Mouse (Mus musculus): ENCODE results near the gene Dohh. TPM values are rescaled to one million over a fixed set of nuclear protein-coding genes. Genes with fewer than 3 reads are reported as not detected.

Dohh gene
- polyA plus RNA-seq, 1 experiment from 2014 or later = 69.7 TPM

GRCm38 (mm10) chr10:81434361-81435263, 50.4 kb downstream of the Dohh start:
- peak overlapping the region; percentile 20; the same call in 1 of the 2 replicates for H3K9ac ChIP-seq

GRCm38 (mm10) chr10:81435436-81435835, 51.2 kb downstream of the Dohh start:
- ATAC-seq (ENCODE audit: extremely low read depth, insufficient number of reproducible peaks, low FRiP score, low TSS enrichment) = no peak
- Histone ChIP-seq H3K9ac (peak overlapping the region; percentile 20; the same call in 1 of the 2 replicates), H3K36me3 (no peaks in the 10 kb centered on the region)

More at GRCm38 (mm10) chr10:81434361-81435263, 50.4 kb downstream of the Dohh start:
- no peaks in the 10 kb centered on the region for H3K9me3 ChIP-seq
- H3K4me2 ChIP-seq = no peak overlapping the region
- no peak overlapping the region for H3K4me3 ChIP-seq
- 51% methylated on average over 15 of the region's 15 CpGs for WGBS
- H3K27ac ChIP-seq (replicated peaks) = no peak overlapping the region
- H3K36me3 ChIP-seq = no peaks in the 10 kb centered on the region
- H3K4me1 ChIP-seq = peaks cover 37% of the 10 kb centered on the region
- no peak for ATAC-seq (ENCODE audit: extremely low read depth, insufficient number of reproducible peaks, low FRiP score, low TSS enrichment)
- peaks cover 8% of the 10 kb centered on the region; the same call in 1 of the 2 replicates for H3K27me3 ChIP-seq (replicated peaks)

More at GRCm38 (mm10) chr10:81435436-81435835, 51.2 kb downstream of the Dohh start:
- WGBS = 56% methylated on average over 3 of the region's 3 CpGs
- Histone ChIP-seq H3K9me3 (no peaks in the 10 kb centered on the region), H3K4me2 (no peak overlapping the region), H3K27ac (replicated peaks) (no peak overlapping the region), H3K4me3 (no peak overlapping the region), H3K4me1 (peaks cover 34% of the 10 kb centered on the region), H3K27me3 (replicated peaks) (peaks cover 8% of the 10 kb centered on the region; the same call in 1 of the 2 replicates)

Small RNA genes lying within 50 kb of the gene (microRNA-seq; reads per million reads assigned to microRNA genes)
- gene Mir1191b = 1.6 reads per million
- gene Mir6913 = 0.61 reads per million

Other genes with a start within 250 kb of the Dohh start
- gene Zbtb7a, start 249.2 kb upstream of the Dohh start, polyA plus RNA-seq (2015; fragmentation: Nextera tagmentation; extraction: Ambion mirVana) = 19.5 and 20.1 TPM in 2 replicates
- gene Pias4, start 216.5 kb upstream of the Dohh start, polyA plus RNA-seq (2015; fragmentation: Nextera tagmentation; extraction: Ambion mirVana) = 35.7 and 40.3 TPM in 2 replicates
- gene Eef2, start 207.8 kb upstream of the Dohh start, polyA plus RNA-seq (2015; fragmentation: Nextera tagmentation; extraction: Ambion mirVana) = 393 and 411 TPM in 2 replicates
- 41.5 and 42.4 TPM in 2 replicates for gene Dapk3, start 201.4 kb upstream of the Dohh start, polyA plus RNA-seq (2015; fragmentation: Nextera tagmentation; extraction: Ambion mirVana)
- 0.27 TPM in 1 of 2 replicates, not detected in the other for gene 4930442H23Rik, start 200.6 kb upstream of the Dohh start, polyA plus RNA-seq (2015; fragmentation: Nextera tagmentation; extraction: Ambion mirVana)
- 5.2 and 6.1 TPM in 2 replicates for gene Nmrk2, start 182.4 kb upstream of the Dohh start, polyA plus RNA-seq (2015; fragmentation: Nextera tagmentation; extraction: Ambion mirVana)
- 0.43 and 0.53 TPM in 2 replicates for gene Atcay, start 153.6 kb upstream of the Dohh start, polyA plus RNA-seq (2015; fragmentation: Nextera tagmentation; extraction: Ambion mirVana)
- 4.1 and 6.5 TPM in 2 replicates for gene Zfr2, start 151.3 kb upstream of the Dohh start, polyA plus RNA-seq (2015; fragmentation: Nextera tagmentation; extraction: Ambion mirVana)
- gene Matk, start 131.5 kb upstream of the Dohh start, polyA plus RNA-seq (2015; fragmentation: Nextera tagmentation; extraction: Ambion mirVana) = 1.6 and 1.9 TPM in 2 replicates
- 244 and 260 TPM in 2 replicates for gene Mrpl54, start 117.5 kb upstream of the Dohh start, polyA plus RNA-seq (2015; fragmentation: Nextera tagmentation; extraction: Ambion mirVana)
- gene Apba3, start 117.5 kb upstream of the Dohh start, polyA plus RNA-seq (2015; fragmentation: Nextera tagmentation; extraction: Ambion mirVana) = 45.4 and 51.4 TPM in 2 replicates
- 2.2 and 2.4 TPM in 2 replicates for gene Tjp3, start 92.8 kb upstream of the Dohh start, polyA plus RNA-seq (2015; fragmentation: Nextera tagmentation; extraction: Ambion mirVana)
- 31.0 and 32.0 TPM in 2 replicates for gene Pip5k1c, start 91.5 kb upstream of the Dohh start, polyA plus RNA-seq (2015; fragmentation: Nextera tagmentation; extraction: Ambion mirVana)
- 25.6 and 28.2 TPM in 2 replicates for gene Cactin, start 63.3 kb upstream of the Dohh start, polyA plus RNA-seq (2015; fragmentation: Nextera tagmentation; extraction: Ambion mirVana)
- 13.6 and 14.7 TPM in 2 replicates for gene Tbxa2r, start 55.7 kb upstream of the Dohh start, polyA plus RNA-seq (2015; fragmentation: Nextera tagmentation; extraction: Ambion mirVana)
- gene Gipc3, start 41.2 kb upstream of the Dohh start, polyA plus RNA-seq (2015; fragmentation: Nextera tagmentation; extraction: Ambion mirVana) = 0.06 TPM in 1 of 2 replicates, not detected in the other
- 81.9 and 90.9 TPM in 2 replicates for gene Hmg20b, start 33.9 kb upstream of the Dohh start, polyA plus RNA-seq (2015; fragmentation: Nextera tagmentation; extraction: Ambion mirVana)
- gene Mfsd12, start 26.9 kb upstream of the Dohh start, polyA plus RNA-seq (2015; fragmentation: Nextera tagmentation; extraction: Ambion mirVana) = 10.7 and 11.1 TPM in 2 replicates
- gene 4930404N11Rik, start 18.6 kb upstream of the Dohh start, polyA plus RNA-seq (2015; fragmentation: Nextera tagmentation; extraction: Ambion mirVana) = 0.98 and 1.1 TPM in 2 replicates
- gene Fzr1, start 5.9 kb upstream of the Dohh start, polyA plus RNA-seq (2015; fragmentation: Nextera tagmentation; extraction: Ambion mirVana) = 72.2 and 78.1 TPM in 2 replicates
- gene Gm48551, start within 50 bp of the Dohh start, polyA plus RNA-seq (2015; fragmentation: Nextera tagmentation; extraction: Ambion mirVana) = 2.1 and 2.3 TPM in 2 replicates
- gene Gm48552, start 4.6 kb downstream of the Dohh start, polyA plus RNA-seq (2015; fragmentation: Nextera tagmentation; extraction: Ambion mirVana) = 0.82 and 1.1 TPM in 2 replicates
- gene Smim24, start 8.6 kb downstream of the Dohh start, polyA plus RNA-seq (2015; fragmentation: Nextera tagmentation; extraction: Ambion mirVana) = 2.7 and 3.1 TPM in 2 replicates
- 56.6 and 57.4 TPM in 2 replicates for gene Nfic, start 71.2 kb downstream of the Dohh start, polyA plus RNA-seq (2015; fragmentation: Nextera tagmentation; extraction: Ambion mirVana)
- gene Celf5, start 98.3 kb downstream of the Dohh start, polyA plus RNA-seq (2015; fragmentation: Nextera tagmentation; extraction: Ambion mirVana) = 0.15 and 0.16 TPM in 2 replicates
- gene Ncln, start 112.0 kb downstream of the Dohh start, polyA plus RNA-seq (2015; fragmentation: Nextera tagmentation; extraction: Ambion mirVana) = 51.7 and 53.8 TPM in 2 replicates
- gene S1pr4, start 115.7 kb downstream of the Dohh start, polyA plus RNA-seq (2015; fragmentation: Nextera tagmentation; extraction: Ambion mirVana) = 0.53 and 0.62 TPM in 2 replicates
- 1.5 and 2.0 TPM in 2 replicates for gene Gna15, start 139.8 kb downstream of the Dohh start, polyA plus RNA-seq (2015; fragmentation: Nextera tagmentation; extraction: Ambion mirVana)
- gene Gna11, start 160.8 kb downstream of the Dohh start, polyA plus RNA-seq (2015; fragmentation: Nextera tagmentation; extraction: Ambion mirVana) = 59.0 and 62.7 TPM in 2 replicates
- gene Aes, start 175.1 kb downstream of the Dohh start, polyA plus RNA-seq (2015; fragmentation: Nextera tagmentation; extraction: Ambion mirVana) = 629 and 649 TPM in 2 replicates
- gene Tle2, start 190.1 kb downstream of the Dohh start, polyA plus RNA-seq (2015; fragmentation: Nextera tagmentation; extraction: Ambion mirVana) = 23.4 and 26.4 TPM in 2 replicates
- gene Tle6, start 216.6 kb downstream of the Dohh start, polyA plus RNA-seq (2015; fragmentation: Nextera tagmentation; extraction: Ambion mirVana) = 30.1 and 30.4 TPM in 2 replicates
- gene BC025920, start 221.8 kb downstream of the Dohh start, polyA plus RNA-seq (2015; fragmentation: Nextera tagmentation; extraction: Ambion mirVana) = 0.44 and 0.64 TPM in 2 replicates
- 24.6 and 25.6 TPM in 2 replicates for gene Sirt6, start 243.4 kb downstream of the Dohh start, polyA plus RNA-seq (2015; fragmentation: Nextera tagmentation; extraction: Ambion mirVana)
- 10.3 and 10.6 TPM in 2 replicates for gene Ankrd24, start 244.1 kb downstream of the Dohh start, polyA plus RNA-seq (2015; fragmentation: Nextera tagmentation; extraction: Ambion mirVana)

All from heart, embryonic 13.5 days (tissue).